Mouse (Mus musculus): ENCODE data around the gene Fam173b. TPM values are rescaled to one million over a fixed set of nuclear protein-coding genes. Genes with fewer than 3 reads are reported as not detected.

The Fam173b gene
- polyA plus RNA-seq, 1 experiment from 2014 or later: 14.3 TPM

- Histone ChIP-seq H3K27ac (ENCODE audit: low read depth, low read length) (no peak overlapping the region), H3K9ac (ENCODE audit: low read depth, low read length) (no peak overlapping the region), H3K9me3 (ENCODE audit: control insufficient read depth, low read length) (no peaks in the 10 kb centered on the region), H3K27me3 (replicated peaks; ENCODE audit: control insufficient read depth, insufficient read depth, low read length) (no peaks in the 10 kb centered on the region; the same call in 1 of the 2 replicates), H3K4me2 (no peak overlapping the region), H3K4me1 (replicated peaks; ENCODE audit: control insufficient read depth, insufficient read depth, low read length) (peaks cover 3% of the 10 kb centered on the region), H3K4me3 (ENCODE audit: low read depth, low read length) (no peak overlapping the region), H3K36me3 (ENCODE audit: control insufficient read depth, insufficient read depth, low read length) (no peaks in the 10 kb centered on the region)
- no peak for DNase-seq (ENCODE audit: low spot score)
- 40% methylated on average over 7 of the region's 7 CpGs for WGBS
- ATAC-seq (replicated peaks; ENCODE audit: low FRiP score): no peak
Observed at GRCm38 (mm10) chr15:31567431-31567830, 34.2 kb upstream of the Fam173b start.

GRCm38 (mm10) chr15:31568581-31568996 is 33.1 kb upstream of the Fam173b start:
- H3K27ac ChIP-seq (ENCODE audit: low read depth, low read length): no peak overlapping the region
- DNase-seq (ENCODE audit: low spot score) (no peak), ATAC-seq (replicated peaks; ENCODE audit: low FRiP score) (peak; percentile 52)
- WGBS: 32% methylated on average over 12 of the region's 12 CpGs
- H3K36me3 ChIP-seq (ENCODE audit: control insufficient read depth, insufficient read depth, low read length): no peaks in the 10 kb centered on the region
- no peaks in the 10 kb centered on the region; the same call in 1 of the 2 replicates for H3K27me3 ChIP-seq (replicated peaks; ENCODE audit: control insufficient read depth, insufficient read depth, low read length)
- H3K9ac ChIP-seq (ENCODE audit: low read depth, low read length): peak overlapping the region; percentile 14; the same call in 1 of the 2 replicates
- peaks cover 9% of the 10 kb centered on the region for H3K4me1 ChIP-seq (replicated peaks; ENCODE audit: control insufficient read depth, insufficient read depth, low read length)
- peak overlapping the region; percentile 26 for H3K4me2 ChIP-seq
- H3K4me3 ChIP-seq (ENCODE audit: low read depth, low read length): no peak overlapping the region
- no peaks in the 10 kb centered on the region for H3K9me3 ChIP-seq (ENCODE audit: control insufficient read depth, low read length)

GRCm38 (mm10) chr15:31569325-31570022 is 32.2 kb upstream of the Fam173b start:
- Histone ChIP-seq H3K36me3 (ENCODE audit: control insufficient read depth, insufficient read depth, low read length) (no peaks in the 10 kb centered on the region), H3K4me2 (no peak overlapping the region), H3K27ac (ENCODE audit: low read depth, low read length) (no peak overlapping the region), H3K9me3 (ENCODE audit: control insufficient read depth, low read length) (no peaks in the 10 kb centered on the region), H3K4me3 (ENCODE audit: low read depth, low read length) (no peak overlapping the region), H3K27me3 (replicated peaks; ENCODE audit: control insufficient read depth, insufficient read depth, low read length) (no peaks in the 10 kb centered on the region; the same call in 1 of the 2 replicates), H3K4me1 (replicated peaks; ENCODE audit: control insufficient read depth, insufficient read depth, low read length) (peaks cover 8% of the 10 kb centered on the region), H3K9ac (ENCODE audit: low read depth, low read length) (no peak overlapping the region)
- no peak for ATAC-seq (replicated peaks; ENCODE audit: low FRiP score)
- WGBS: 76% methylated on average over 9 of the region's 9 CpGs
- no peak for DNase-seq (ENCODE audit: low spot score)

- Histone ChIP-seq H3K4me3 (ENCODE audit: low read depth, low read length) (no peak overlapping the region), H3K36me3 (ENCODE audit: control insufficient read depth, insufficient read depth, low read length) (no peaks in the 10 kb centered on the region), H3K27ac (ENCODE audit: low read depth, low read length) (no peak overlapping the region), H3K4me1 (replicated peaks; ENCODE audit: control insufficient read depth, insufficient read depth, low read length) (peaks cover 8% of the 10 kb centered on the region), H3K9me3 (ENCODE audit: control insufficient read depth, low read length) (no peaks in the 10 kb centered on the region), H3K4me2 (no peak overlapping the region), H3K9ac (ENCODE audit: low read depth, low read length) (no peak overlapping the region), H3K27me3 (replicated peaks; ENCODE audit: control insufficient read depth, insufficient read depth, low read length) (no peaks in the 10 kb centered on the region)
- 76% methylated on average over 8 of the region's 8 CpGs for WGBS
- no peak for DNase-seq (ENCODE audit: low spot score)
- ATAC-seq (replicated peaks; ENCODE audit: low FRiP score): no peak
Observed at GRCm38 (mm10) chr15:31570959-31571358, 30.7 kb upstream of the Fam173b start.

GRCm38 (mm10) chr15:31571906-31572722 is 29.5 kb upstream of the Fam173b start:
- Histone ChIP-seq H3K9me3 (ENCODE audit: control insufficient read depth, low read length) (no peaks in the 10 kb centered on the region), H3K4me1 (replicated peaks; ENCODE audit: control insufficient read depth, insufficient read depth, low read length) (peaks cover 8% of the 10 kb centered on the region), H3K9ac (ENCODE audit: low read depth, low read length) (no peak overlapping the region), H3K27me3 (replicated peaks; ENCODE audit: control insufficient read depth, insufficient read depth, low read length) (no peaks in the 10 kb centered on the region), H3K4me2 (no peak overlapping the region), H3K4me3 (ENCODE audit: low read depth, low read length) (no peak overlapping the region), H3K36me3 (ENCODE audit: control insufficient read depth, insufficient read depth, low read length) (no peaks in the 10 kb centered on the region), H3K27ac (ENCODE audit: low read depth, low read length) (no peak overlapping the region)
- no peak for ATAC-seq (replicated peaks; ENCODE audit: low FRiP score)
- 86% methylated on average over 16 of the region's 16 CpGs for WGBS
- no peak for DNase-seq (ENCODE audit: low spot score)

- no peaks in the 10 kb centered on the region for H3K36me3 ChIP-seq (ENCODE audit: control insufficient read depth, insufficient read depth, low read length)
- H3K9me3 ChIP-seq (ENCODE audit: control insufficient read depth, low read length): no peaks in the 10 kb centered on the region
- DNase-seq (ENCODE audit: low spot score) (no peak), ATAC-seq (replicated peaks; ENCODE audit: low FRiP score) (peak; percentile 85)
- no peaks in the 10 kb centered on the region for H3K27me3 ChIP-seq (replicated peaks; ENCODE audit: control insufficient read depth, insufficient read depth, low read length)
- H3K27ac ChIP-seq (ENCODE audit: low read depth, low read length): no peak overlapping the region; the same call in 1 of the 2 replicates
- peaks cover 8% of the 10 kb centered on the region for H3K4me1 ChIP-seq (replicated peaks; ENCODE audit: control insufficient read depth, insufficient read depth, low read length)
- 45% methylated on average over 4 of the region's 4 CpGs for WGBS
- no peak overlapping the region for H3K4me2 ChIP-seq
- H3K9ac ChIP-seq (ENCODE audit: low read depth, low read length): no peak overlapping the region
- no peak overlapping the region for H3K4me3 ChIP-seq (ENCODE audit: low read depth, low read length)
Observed at GRCm38 (mm10) chr15:31573287-31573686, 28.4 kb upstream of the Fam173b start.

GRCm38 (mm10) chr15:31573692-31574091 is 28.0 kb upstream of the Fam173b start:
- H3K9ac ChIP-seq (ENCODE audit: low read depth, low read length): no peak overlapping the region
- no peak overlapping the region for H3K4me3 ChIP-seq (ENCODE audit: low read depth, low read length)
- no peaks in the 10 kb centered on the region for H3K9me3 ChIP-seq (ENCODE audit: control insufficient read depth, low read length)
- DNase-seq (ENCODE audit: low spot score) (no peak), ATAC-seq (replicated peaks; ENCODE audit: low FRiP score) (peak; percentile 66)
- no peak overlapping the region for H3K27ac ChIP-seq (ENCODE audit: low read depth, low read length)
- no peaks in the 10 kb centered on the region for H3K36me3 ChIP-seq (ENCODE audit: control insufficient read depth, insufficient read depth, low read length)
- H3K4me1 ChIP-seq (replicated peaks; ENCODE audit: control insufficient read depth, insufficient read depth, low read length): peaks cover 8% of the 10 kb centered on the region
- no peak overlapping the region for H3K4me2 ChIP-seq
- H3K27me3 ChIP-seq (replicated peaks; ENCODE audit: control insufficient read depth, insufficient read depth, low read length): no peaks in the 10 kb centered on the region

- 73% methylated on average over 5 of the region's 5 CpGs for WGBS
- H3K9ac ChIP-seq (ENCODE audit: low read depth, low read length): no peak overlapping the region
Observed at GRCm38 (mm10) chr15:31576076-31576475, 25.6 kb upstream of the Fam173b start.

More at GRCm38 (mm10) chr15:31576076-31576475, 25.6 kb upstream of the Fam173b start:
- Histone ChIP-seq H3K4me3 (ENCODE audit: low read depth, low read length) (no peak overlapping the region), H3K4me2 (no peak overlapping the region), H3K9me3 (ENCODE audit: control insufficient read depth, low read length) (no peaks in the 10 kb centered on the region), H3K36me3 (ENCODE audit: control insufficient read depth, insufficient read depth, low read length) (no peaks in the 10 kb centered on the region), H3K27me3 (replicated peaks; ENCODE audit: control insufficient read depth, insufficient read depth, low read length) (no peaks in the 10 kb centered on the region), H3K4me1 (replicated peaks; ENCODE audit: control insufficient read depth, insufficient read depth, low read length) (peaks cover 8% of the 10 kb centered on the region), H3K27ac (ENCODE audit: low read depth, low read length) (no peak overlapping the region)
- no peak for DNase-seq (ENCODE audit: low spot score)
- no peak for ATAC-seq (replicated peaks; ENCODE audit: low FRiP score)
